Mouse (Mus musculus): ENCODE measurements around the gene Tmbim4. TPM values are rescaled to one million over a fixed set of nuclear protein-coding genes. Genes with fewer than 3 reads are reported as not detected.

Gene Tmbim4
- total and polyA plus RNA-seq, 3 experiments: 91.9 to 194 (median 112) TPM

DNA sequence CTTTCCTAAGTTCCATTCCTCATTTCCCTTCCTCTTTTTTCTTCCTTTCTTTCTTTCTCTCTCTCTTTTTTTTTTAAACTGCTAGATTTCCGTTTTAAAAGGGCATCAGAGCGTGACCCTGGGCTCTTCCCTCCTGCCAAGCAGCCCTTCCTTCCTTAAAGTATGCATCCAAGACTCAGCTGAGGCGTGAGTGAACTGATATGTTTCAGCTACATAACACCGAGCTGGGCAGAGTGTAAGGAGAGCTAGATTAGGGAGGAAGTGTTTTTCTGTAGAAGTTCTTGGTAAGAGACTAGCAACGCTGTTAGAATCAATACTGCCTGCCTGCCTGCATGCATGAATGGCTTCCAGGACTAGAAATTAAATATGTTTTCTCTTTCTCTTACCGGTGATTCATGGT lies 11.6 kb upstream of the Tmbim4 start:
- intact Hi-C loops (cut with DNase I): loop anchor here (10.0 kb wide), 1 partner anchor 545 kb away; no protein-coding TSS in a partner anchor
- no peaks in the 10 kb centered on the region for H3K36me3 ChIP-seq (ENCODE audit: control insufficient read depth, insufficient read depth, low read length)
- H3K27me3 ChIP-seq (ENCODE audit: control insufficient read depth, insufficient read depth, low read length): no peaks in the 10 kb centered on the region
- H3K4me3 ChIP-seq: no peak overlapping the region
- TF ChIP-seq POLR2A (IDR thresholded peaks at IDR 0.05; ENCODE audit: insufficient read depth, low read depth, low read length): no peak
- TF ChIP-seq EP300 (IDR thresholded peaks at IDR 0.05; ENCODE audit: insufficient read depth, low read depth, low read length): no peak
- no peak for TF ChIP-seq CTCF (IDR thresholded peaks at IDR 0.05)
- no peak for DNase-seq
- no peaks in the 10 kb centered on the region for H3K79me2 ChIP-seq (replicated peaks; ENCODE audit: control insufficient read depth, insufficient read depth, low read length)
- no peak overlapping the region for H3K9ac ChIP-seq (ENCODE audit: low read depth, low read length)
- H3K4me1 ChIP-seq (ENCODE audit: control insufficient read depth, insufficient read depth, low read length): peaks cover 6% of the 10 kb centered on the region
- WGBS: 32% methylated on average over 6 of the region's 6 CpGs
- no peak overlapping the region for H3K27ac ChIP-seq

DNA sequence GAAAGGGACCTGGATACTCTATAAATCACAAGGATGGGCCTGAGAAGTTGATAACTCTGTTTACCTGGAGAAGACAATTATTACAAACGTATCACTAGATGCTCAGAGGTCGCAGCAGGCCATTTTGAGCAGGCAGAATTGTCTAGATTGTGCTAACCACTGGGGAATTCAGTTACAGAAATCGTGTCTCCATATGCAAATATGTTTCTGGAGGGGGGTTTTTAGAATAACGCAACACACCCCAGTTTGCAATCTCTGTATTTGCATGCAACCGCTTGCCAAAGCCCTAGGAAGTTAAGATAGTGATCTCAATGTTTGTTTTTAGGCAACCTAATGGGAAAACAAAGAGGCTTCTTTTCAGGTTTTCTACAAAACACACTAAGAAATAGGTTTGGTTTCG lies 10.2 kb upstream of the Tmbim4 start:
- Histone ChIP-seq H3K4me1 (ENCODE audit: control insufficient read depth, insufficient read depth, low read length) (peaks cover 6% of the 10 kb centered on the region), H3K27me3 (ENCODE audit: control insufficient read depth, insufficient read depth, low read length) (no peaks in the 10 kb centered on the region), H3K79me2 (replicated peaks; ENCODE audit: control insufficient read depth, insufficient read depth, low read length) (no peaks in the 10 kb centered on the region), H3K9ac (ENCODE audit: low read depth, low read length) (no peak overlapping the region), H3K36me3 (ENCODE audit: control insufficient read depth, insufficient read depth, low read length) (no peaks in the 10 kb centered on the region), H3K27ac (no peak overlapping the region), H3K4me3 (no peak overlapping the region)
- intact Hi-C loops (cut with DNase I): loop anchor here (10.0 kb wide), 1 partner anchor 546 kb away; no protein-coding TSS in a partner anchor
- TF ChIP-seq EP300 (IDR thresholded peaks at IDR 0.05; ENCODE audit: insufficient read depth, low read depth, low read length) (no peak), POLR2A (IDR thresholded peaks at IDR 0.05; ENCODE audit: insufficient read depth, low read depth, low read length) (no peak), CTCF (IDR thresholded peaks at IDR 0.05) (no peak)
- DNase-seq: no peak
- 80% methylated on average over 6 of the region's 6 CpGs for WGBS

DNA sequence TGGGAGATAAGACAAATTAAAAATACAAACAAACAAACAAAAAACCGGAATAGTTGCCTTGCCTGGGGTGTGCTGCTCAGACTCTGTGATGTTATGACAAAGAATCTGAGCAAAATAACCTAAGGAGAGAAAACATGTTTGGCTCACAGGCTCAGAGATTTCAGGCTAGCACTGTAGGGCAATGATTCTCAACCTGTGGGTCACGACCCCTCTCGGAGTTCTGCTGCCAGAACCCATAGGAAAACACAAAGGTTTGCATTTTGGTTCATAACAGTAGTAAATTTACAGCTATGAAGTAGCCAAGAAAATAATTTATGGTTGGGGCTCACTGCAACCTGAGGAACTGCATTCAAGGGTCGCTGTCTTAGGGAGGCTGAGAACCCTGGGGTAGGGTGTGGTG lies 9.1 kb upstream of the Tmbim4 start:
- Histone ChIP-seq H3K79me2 (replicated peaks; ENCODE audit: control insufficient read depth, insufficient read depth, low read length) (no peaks in the 10 kb centered on the region), H3K9ac (ENCODE audit: low read depth, low read length) (no peak overlapping the region), H3K4me3 (no peak overlapping the region), H3K4me1 (ENCODE audit: control insufficient read depth, insufficient read depth, low read length) (peaks cover 6% of the 10 kb centered on the region), H3K27me3 (ENCODE audit: control insufficient read depth, insufficient read depth, low read length) (no peaks in the 10 kb centered on the region), H3K36me3 (ENCODE audit: control insufficient read depth, insufficient read depth, low read length) (no peaks in the 10 kb centered on the region), H3K27ac (no peak overlapping the region)
- 87% methylated on average over 4 of the region's 4 CpGs for WGBS
- DNase-seq: no peak
- intact Hi-C loops (cut with DNase I): loop anchor here (10.0 kb wide), 1 partner anchor 547 kb away; no protein-coding TSS in a partner anchor
- TF ChIP-seq EP300 (IDR thresholded peaks at IDR 0.05; ENCODE audit: insufficient read depth, low read depth, low read length): no peak
- no peak for TF ChIP-seq CTCF (IDR thresholded peaks at IDR 0.05)
- no peak for TF ChIP-seq POLR2A (IDR thresholded peaks at IDR 0.05; ENCODE audit: insufficient read depth, low read depth, low read length)

DNA sequence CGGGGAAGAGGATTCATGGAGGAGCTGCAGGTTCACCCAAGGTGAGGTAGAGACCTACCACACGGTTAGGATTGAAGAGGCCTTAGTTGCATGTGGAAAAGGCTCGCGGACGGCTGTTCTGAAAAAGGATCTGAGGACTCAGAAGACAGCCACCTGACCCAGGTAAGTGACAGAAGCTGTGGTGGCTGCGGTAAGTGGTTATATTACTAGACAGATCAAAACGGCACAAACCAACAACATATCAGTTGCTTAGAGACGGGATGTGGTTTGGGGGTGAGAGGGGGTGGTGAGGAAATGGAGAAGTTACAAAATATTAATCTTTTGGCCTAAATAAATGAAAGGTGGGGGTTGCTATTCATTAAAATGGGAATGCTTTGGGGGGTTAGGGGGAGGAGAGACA lies 8.1 kb upstream of the Tmbim4 start:
- intact Hi-C loops (cut with DNase I): loop anchor here (10.0 kb wide), 1 partner anchor 548 kb away; no protein-coding TSS in a partner anchor

DNA sequence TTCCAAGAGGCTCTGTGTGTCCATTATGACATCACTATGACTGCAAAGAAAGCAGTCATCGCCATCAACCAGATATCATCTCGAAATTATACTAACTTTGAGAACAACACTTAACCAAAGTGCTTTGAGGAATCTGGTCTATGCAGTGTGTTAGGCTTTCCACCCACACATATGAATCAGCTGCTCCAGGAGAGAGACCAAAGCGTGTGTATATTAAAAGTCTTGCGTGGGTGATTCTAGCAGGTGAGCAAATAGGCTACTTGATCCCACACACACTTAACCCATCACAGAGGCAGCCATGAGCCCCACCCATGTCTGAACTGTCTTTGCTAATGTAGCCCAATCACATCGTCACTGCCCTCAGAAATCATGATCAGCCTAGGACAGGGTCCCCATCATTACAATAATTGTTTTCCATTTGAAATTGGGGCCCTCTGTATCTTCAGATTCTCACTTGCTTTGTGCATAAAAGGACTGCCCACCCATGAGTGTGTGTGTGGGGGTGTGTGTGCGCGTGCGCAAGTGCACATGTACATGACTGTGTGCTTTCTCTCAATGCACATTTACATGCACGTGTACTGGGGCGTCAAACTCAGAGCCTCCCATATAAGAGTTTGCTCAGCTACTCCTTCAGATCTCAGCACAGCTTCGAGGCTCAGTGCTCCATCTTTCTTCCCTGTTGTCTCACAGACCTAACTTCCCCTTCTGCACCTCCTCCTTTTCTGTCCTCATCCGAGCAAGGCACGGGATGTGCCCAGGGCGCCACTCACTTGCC lies 4.1 kb upstream of the Tmbim4 start:
- H3K36me3 ChIP-seq (ENCODE audit: control insufficient read depth, insufficient read depth, low read length): no peaks in the 10 kb centered on the region; the same call in 1 of the 2 replicates
- H3K4me1 ChIP-seq (ENCODE audit: control insufficient read depth, insufficient read depth, low read length): no peaks in the 10 kb centered on the region; the same call in 1 of the 2 replicates
- H3K4me3 ChIP-seq: no peak overlapping the region
- intact Hi-C loops (cut with DNase I): loop anchor here (2.0 to 10.0 kb wide), 2 partner anchors 84 to 552 kb away; partner anchors contain the start of gene Helb
- H3K27ac ChIP-seq: no peak overlapping the region
- no peak overlapping the region for H3K9ac ChIP-seq (ENCODE audit: low read depth, low read length)
- TF ChIP-seq POLR2A (IDR thresholded peaks at IDR 0.05; ENCODE audit: insufficient read depth, low read depth, low read length) (no peak), CTCF (IDR thresholded peaks at IDR 0.05) (no peak), EP300 (IDR thresholded peaks at IDR 0.05; ENCODE audit: insufficient read depth, low read depth, low read length) (no peak)
- H3K27me3 ChIP-seq (ENCODE audit: control insufficient read depth, insufficient read depth, low read length): no peaks in the 10 kb centered on the region
- WGBS: 75% methylated on average over 14 of the region's 14 CpGs
- no peaks in the 10 kb centered on the region for H3K79me2 ChIP-seq (replicated peaks; ENCODE audit: control insufficient read depth, insufficient read depth, low read length)
- no peak for DNase-seq

More for the DNA sequence above, 8.1 kb upstream of the Tmbim4 start:
- Histone ChIP-seq H3K4me3 (no peak overlapping the region), H3K27me3 (ENCODE audit: control insufficient read depth, insufficient read depth, low read length) (no peaks in the 10 kb centered on the region), H3K36me3 (ENCODE audit: control insufficient read depth, insufficient read depth, low read length) (no peaks in the 10 kb centered on the region), H3K79me2 (replicated peaks; ENCODE audit: control insufficient read depth, insufficient read depth, low read length) (no peaks in the 10 kb centered on the region), H3K9ac (ENCODE audit: low read depth, low read length) (no peak overlapping the region), H3K4me1 (ENCODE audit: control insufficient read depth, insufficient read depth, low read length) (peaks cover 6% of the 10 kb centered on the region), H3K27ac (no peak overlapping the region)
- WGBS: 90% methylated on average over 8 of the region's 8 CpGs
- no peak for DNase-seq
- TF ChIP-seq EP300 (IDR thresholded peaks at IDR 0.05; ENCODE audit: insufficient read depth, low read depth, low read length) (no peak), CTCF (IDR thresholded peaks at IDR 0.05) (no peak), POLR2A (IDR thresholded peaks at IDR 0.05; ENCODE audit: insufficient read depth, low read depth, low read length) (no peak)

DNA sequence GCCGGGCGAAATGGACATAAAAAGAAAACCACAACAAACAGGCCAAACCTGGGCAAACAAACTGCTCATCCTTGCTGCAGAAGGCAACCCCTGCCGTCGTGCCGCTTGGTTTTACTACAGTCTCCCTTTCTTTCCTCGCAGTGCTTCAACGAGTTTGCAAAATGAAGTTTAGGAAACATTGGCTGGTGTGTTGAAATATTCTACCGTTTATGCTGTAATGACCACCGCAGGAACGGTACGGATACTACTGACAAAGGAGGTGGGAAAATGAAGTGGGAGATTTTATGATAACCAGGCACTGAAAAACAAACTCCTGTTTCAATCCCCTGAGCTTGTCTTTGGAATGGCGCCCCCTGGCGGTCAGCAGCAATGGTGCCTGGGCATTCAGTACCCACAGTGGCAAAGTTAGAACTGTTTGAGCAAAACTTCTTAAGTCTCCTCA lies 592 bp downstream of the Tmbim4 start, which contains the start of gene Irak3:
Irak3 (minus strand) TSS at position 170 of the 442 bp plus-strand sequence.
- Histone ChIP-seq H3K9ac (ENCODE audit: low read depth, low read length) (peak within 1 kb of the TSS; percentile 82), H3K27me3 (ENCODE audit: control insufficient read depth, insufficient read depth, low read length) (no peaks in the 10 kb centered on the region), H3K79me2 (replicated peaks; ENCODE audit: control insufficient read depth, insufficient read depth, low read length) (no peaks in the 10 kb centered on the region), H3K4me3 (peak within 1 kb of the TSS; percentile 64), H3K4me1 (ENCODE audit: control insufficient read depth, insufficient read depth, low read length) (no peaks in the 10 kb centered on the region; the same call in 1 of the 2 replicates), H3K27ac (peak within 1 kb of the TSS; percentile 93), H3K36me3 (ENCODE audit: control insufficient read depth, insufficient read depth, low read length) (no peaks in the 10 kb centered on the region; the same call in 1 of the 2 replicates)
- TF ChIP-seq CTCF (IDR thresholded peaks at IDR 0.05) (peak; percentile 100), EP300 (IDR thresholded peaks at IDR 0.05; ENCODE audit: insufficient read depth, low read depth, low read length) (no peak), POLR2A (IDR thresholded peaks at IDR 0.05; ENCODE audit: insufficient read depth, low read depth, low read length) (0 out of 2 replicates have a peak, but pooled peaks have one; percentile 20)
- peak; percentile 85 to 89 for DNase-seq
- intact Hi-C loops (cut with DNase I): loop anchor here (1.0 kb wide), 1 partner anchor 19 kb away; no protein-coding TSS in a partner anchor
- WGBS: 2% methylated on average over 13 of the region's 13 CpGs
